In the genomic region with DNA sequence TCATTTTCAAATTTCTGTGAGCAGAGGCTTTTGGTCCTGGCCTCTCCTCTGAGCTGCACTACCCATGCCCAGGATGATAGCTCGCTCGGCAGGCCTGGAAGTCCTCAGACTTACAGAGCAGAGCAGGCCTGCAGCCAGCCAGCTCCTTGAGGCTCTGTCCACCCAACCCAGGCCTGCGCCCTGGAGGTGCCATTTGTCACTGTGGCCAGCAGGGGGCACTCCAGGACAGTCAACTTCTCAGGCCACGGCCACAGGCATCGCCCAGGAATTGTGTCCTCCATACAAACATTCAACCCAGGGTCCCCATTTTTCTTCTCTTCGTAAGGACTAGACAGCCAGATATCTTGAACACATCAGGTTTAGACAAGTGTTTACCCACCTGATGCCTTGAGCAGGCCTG, we compare ENCODE assay signal across 8 mouse cellular contexts. TPM values are rescaled to one million over a fixed set of nuclear protein-coding genes. Genes with fewer than 3 reads are reported as not detected.
DNase-seq lines count a peak whose midpoint lies in the region; ATAC-seq and TF ChIP-seq lines count a peak whose summit lies in the region.

No protein-coding gene starts in this region.

- no peaks in the 10 kb centered on the region for H3K9me3 ChIP-seq in hindbrain, embryonic 14.5 days (ENCODE audit: control insufficient read depth, low read length)
- H3K9me3 ChIP-seq in lung, postnatal 0 days (ENCODE audit: low read length): no peaks in the 10 kb centered on the region

- H3K4me3 ChIP-seq in hindbrain, embryonic 14.5 days (replicated peaks; ENCODE audit: low read length): no peak overlapping the region
- H3K4me3 ChIP-seq in lung, postnatal 0 days (ENCODE audit: low read depth, low read length): no peak overlapping the region

- no peak for TF ChIP-seq EP300 in lung, postnatal 0 days (IDR thresholded peaks at IDR 0.05)

- peak; percentile 97 for TF ChIP-seq CTCF in lung, postnatal 0 days (IDR thresholded peaks at IDR 0.05)

- peaks cover 1% of the 10 kb centered on the region; the same call in 1 of the 2 replicates for H3K4me1 ChIP-seq in hindbrain, embryonic 14.5 days (replicated peaks; ENCODE audit: control insufficient read depth, insufficient read depth, low read length)
- H3K4me1 ChIP-seq in lung, postnatal 0 days (ENCODE audit: insufficient read depth, low read depth, low read length): no peaks in the 10 kb centered on the region

- 5% methylated on average over 6 of the region's 6 CpGs for WGBS in hindbrain, embryonic 14.5 days
- 1% methylated on average over 6 of the region's 6 CpGs for WGBS in lung, postnatal 0 days

- peak; percentile 79 for DNase-seq in Muller cell, postnatal 12 days (ENCODE audit: inconsistent ontology term)
- peak; percentile 95 to 96 for DNase-seq in cerebellum, postnatal 10 days
- peak; percentile 78 to 91 for DNase-seq in frontal cortex, postnatal 14 days (ENCODE audit: low spot score in 2 of 2)
- DNase-seq in hindbrain, embryonic 14.5 days (ENCODE audit: low spot score): peak; percentile 91
- DNase-seq in layer of hippocampus, postnatal 14 days (ENCODE audit: low spot score in 2 of 2): peak; percentile 86 to 89
- peak; percentile 74 for DNase-seq in lung, postnatal 0 days (ENCODE audit: low spot score)
- peak; percentile 84 for DNase-seq in ovary, postnatal 36 days (ENCODE audit: low spot score)
- peak; percentile 82 for DNase-seq in thymus, postnatal 14 days

- no peak overlapping the region; the same call in 1 of the 2 replicates for H3K9ac ChIP-seq in hindbrain, embryonic 14.5 days
- no peak overlapping the region for H3K9ac ChIP-seq in lung, postnatal 0 days (replicated peaks; ENCODE audit: low read depth)

- H3K27ac ChIP-seq in hindbrain, embryonic 14.5 days: no peak overlapping the region
- H3K27ac ChIP-seq in lung, postnatal 0 days (ENCODE audit: low read length): no peak overlapping the region

- no peak overlapping the region for H3K4me2 ChIP-seq in hindbrain, embryonic 14.5 days (replicated peaks)
- H3K4me2 ChIP-seq in lung, postnatal 0 days (replicated peaks; ENCODE audit: low read depth, low read length): no peak overlapping the region

- peak; percentile 74 for ATAC-seq in hindbrain, embryonic 14.5 days (ENCODE audit: low FRiP score)
- ATAC-seq in lung, postnatal 0 days: peak; percentile 84

- no peaks in the 10 kb centered on the region for H3K36me3 ChIP-seq in hindbrain, embryonic 14.5 days (replicated peaks; ENCODE audit: control insufficient read depth, insufficient read depth)
- no peaks in the 10 kb centered on the region for H3K36me3 ChIP-seq in lung, postnatal 0 days (ENCODE audit: insufficient read depth, low read length)

- H3K27me3 ChIP-seq in hindbrain, embryonic 14.5 days (ENCODE audit: control insufficient read depth, insufficient read depth, low read length): no peaks in the 10 kb centered on the region
- H3K27me3 ChIP-seq in lung, postnatal 0 days (replicated peaks; ENCODE audit: insufficient read depth, low read length): no peaks in the 10 kb centered on the region

RNA-seq across cellular contexts. Expression of a gene that starts 53.9 kb away (rescaled TPM):
- 6.8 and 7.6 TPM in 2 replicates for polyA plus RNA-seq in hindbrain, embryonic 14.5 days (2014; fragmentation: Nextera tagmentation; extraction: Ambion mirVana)
- total RNA-seq in layer of hippocampus, postnatal 14 days (2021): 1 to 10 TPM; 1.6 to 3.0 TPM
- polyA plus RNA-seq in lung, postnatal 0 days (2015; fragmentation: Nextera tagmentation; extraction: Ambion mirVana): 0.08 TPM in 1 of 2 replicates, not detected in the other
